Mouse (Mus musculus): ENCODE measurements around the gene Gm49368.
"Not testable (repeated sequence)": the region's sequence is repeated elsewhere in the genome, so short reads cannot be mapped to it uniquely, and the experiment has no call there.

- not testable (repeated sequence) for TF ChIP-seq CTCF (IDR thresholded peaks at IDR 0.05; ENCODE audit: low read depth, low read length); POLR2A (IDR thresholded peaks at IDR 0.05; ENCODE audit: extremely low read depth, insufficient read depth, low read length)
Observed at GRCm38 (mm10) chr7:128042161-128042820, 20.2 kb upstream of the Gm49368 start.
